Mouse (Mus musculus): ENCODE results near the gene 9130023H24Rik. TPM values are rescaled to one million over a fixed set of nuclear protein-coding genes. Genes with fewer than 3 reads are reported as not detected.
A peak's percentile ranks its signal among the peaks of the same experiment; 100 is the strongest.

Gene 9130023H24Rik
- total RNA-seq, 2 experiments from 2014 or later = 5.3 to 6.8 TPM

- DNase-seq = peak; percentile 80
These were observed 8.9 kb upstream of the 9130023H24Rik start, which contains the start of gene Tgfb1i1 for GRCm38 (mm10) chr7:128246496-128247391. Gene Tgfb1i1 (plus strand): TSS chr7:128246812.

- DNase-seq = no peak
These were observed 7.7 kb upstream of the 9130023H24Rik start for GRCm38 (mm10) chr7:128245547-128245946.

GRCm38 (mm10) chr7:128244410-128245025 is 6.7 kb upstream of the 9130023H24Rik start:
- DNase-seq = no peak

- no peak for DNase-seq
These were observed 6.1 kb upstream of the 9130023H24Rik start for GRCm38 (mm10) chr7:128243921-128244320.

GRCm38 (mm10) chr7:128242331-128242730 is 4.5 kb upstream of the 9130023H24Rik start:
- DNase-seq = no peak

- no peak for DNase-seq
These were observed 2.4 kb upstream of the 9130023H24Rik start for GRCm38 (mm10) chr7:128240131-128240784.

- DNase-seq = peak; percentile 62
These were observed 1.2 kb upstream of the 9130023H24Rik start for GRCm38 (mm10) chr7:128238991-128239390.

GRCm38 (mm10) chr7:128237593-128237926 is 271 bp downstream of the 9130023H24Rik start:
- no peak for DNase-seq

- peak; percentile 94 for DNase-seq
These were observed 807 bp downstream of the 9130023H24Rik start, which contains the start of gene Armc5 for GRCm38 (mm10) chr7:128236856-128237592. Gene Armc5 (plus strand): TSS chr7:128237342.

- DNase-seq = no peak
These were observed 1.4 kb downstream of the 9130023H24Rik start for GRCm38 (mm10) chr7:128236426-128236825.

- DNase-seq = no peak
These were observed 2.4 kb downstream of the 9130023H24Rik start for GRCm38 (mm10) chr7:128235481-128235880.

GRCm38 (mm10) chr7:128234796-128235195 is 3.0 kb downstream of the 9130023H24Rik start:
- no peak for DNase-seq

- no peak for DNase-seq
These were observed 6.1 kb downstream of the 9130023H24Rik start for GRCm38 (mm10) chr7:128231741-128232140.

GRCm38 (mm10) chr7:128220936-128221335 is 16.9 kb downstream of the 9130023H24Rik start:
- no peak for DNase-seq

GRCm38 (mm10) chr7:128219952-128220351 is 17.9 kb downstream of the 9130023H24Rik start:
- DNase-seq = no peak

GRCm38 (mm10) chr7:128209826-128210225 is 28.0 kb downstream of the 9130023H24Rik start:
- no peak for DNase-seq

- peak; percentile 78 for DNase-seq
These were observed 29.6 kb downstream of the 9130023H24Rik start for GRCm38 (mm10) chr7:128208187-128208586.

GRCm38 (mm10) chr7:128206152-128206551 is 31.7 kb downstream of the 9130023H24Rik start, which contains the start of gene Cox6a2:
Gene Cox6a2 (minus strand): TSS chr7:128206387.
- peak; percentile 64 for DNase-seq

GRCm38 (mm10) chr7:128205695-128206094 is 32.1 kb downstream of the 9130023H24Rik start:
- peak; percentile 25 for DNase-seq

GRCm38 (mm10) chr7:128204179-128204578 is 33.7 kb downstream of the 9130023H24Rik start:
- no peak for DNase-seq

- no peak for DNase-seq
These were observed 34.8 kb downstream of the 9130023H24Rik start for GRCm38 (mm10) chr7:128203071-128203470.

GRCm38 (mm10) chr7:128201607-128202006 is 36.2 kb downstream of the 9130023H24Rik start:
- DNase-seq = no peak

All from heart, postnatal 4 days (tissue).